Mouse (Mus musculus): ENCODE data around the gene Scaper.

DNA sequence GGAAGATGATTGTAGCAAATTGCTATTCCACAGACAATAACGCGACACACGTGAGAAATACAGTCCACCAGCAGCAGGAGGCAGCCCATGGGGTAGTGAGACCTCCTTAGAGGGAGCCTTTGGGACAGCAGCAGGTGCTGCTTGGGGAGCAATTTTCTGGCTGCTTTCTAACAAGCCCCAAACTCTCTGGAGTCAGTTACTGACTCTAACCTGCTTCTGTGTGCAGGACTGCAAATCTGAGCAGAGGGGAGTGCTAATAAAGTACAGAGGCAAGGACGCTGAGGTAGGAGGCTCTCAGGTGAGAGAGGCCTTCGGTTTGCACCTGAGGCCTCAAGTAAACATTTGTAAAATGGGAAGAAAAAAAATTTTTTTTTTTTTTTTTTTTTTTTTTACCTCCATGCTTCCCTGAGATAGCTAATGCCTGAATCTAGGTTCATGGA, 675 bp downstream of the Scaper start:
- TF ChIP-seq EP300 (IDR thresholded peaks at IDR 0.05), result no peak
- TF ChIP-seq CTCF (IDR thresholded peaks at IDR 0.05), result peak; percentile 2; the same call in 1 of the 2 replicates

Measured in lung, postnatal 0 days (tissue).